Mouse (Mus musculus) adipocyte (in vitro differentiated cells): ENCODE data around the gene Cd300ld3.
A peak's percentile ranks its signal among the peaks of the same experiment; 100 is the strongest.
"Not testable (repeated sequence)": the region's sequence is repeated elsewhere in the genome, so short reads cannot be mapped to it uniquely, and the experiment has no call there.

Experiments used
- DNase-seq: peaks from one replicate; pipeline ENCODE4 v3.0.0-alpha.2; 2016; ENCODE audit warnings: low spot score

Cd300ld3 gene

DNA sequence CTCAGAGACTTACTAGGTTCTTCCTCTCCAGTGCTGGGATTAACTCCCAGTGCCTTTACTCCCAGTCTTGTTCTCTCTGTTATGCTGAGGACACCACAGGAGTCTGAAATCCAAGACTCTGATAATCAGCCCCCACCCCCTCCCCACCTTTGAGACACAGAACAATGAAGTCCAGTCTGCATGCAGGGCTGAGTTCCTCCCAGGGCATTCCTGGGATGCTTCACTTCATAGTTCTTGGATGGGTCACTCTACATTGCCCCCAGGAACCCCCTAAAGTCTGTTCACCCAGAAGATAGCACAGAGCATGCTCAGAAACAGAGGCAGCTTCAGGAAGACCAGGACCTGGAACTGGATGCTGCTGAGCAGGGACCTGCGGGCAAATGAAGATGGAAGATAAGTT lies 4.8 kb upstream of the Cd300ld3 start:
- no peak for DNase-seq

DNA sequence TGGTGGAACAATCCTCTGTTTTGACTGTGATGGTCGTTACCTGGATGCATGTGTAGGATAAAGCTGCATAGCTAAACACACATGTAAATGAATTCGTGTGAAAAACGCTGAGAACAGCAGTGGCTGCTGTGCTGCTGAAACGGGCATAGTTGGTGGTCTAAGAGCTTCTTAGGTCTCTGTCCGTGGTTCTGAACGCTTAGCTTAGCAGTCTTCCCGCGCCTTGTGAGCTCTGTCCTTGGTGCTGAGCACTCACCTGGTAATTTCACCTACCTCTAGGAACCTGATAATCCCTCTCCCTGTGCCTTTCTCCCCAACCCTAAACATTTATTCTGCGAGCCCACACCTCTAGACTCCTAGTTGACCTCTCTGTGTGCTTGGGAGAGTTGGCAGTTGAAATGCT lies 4.0 kb upstream of the Cd300ld3 start:
- peak; percentile 68 for DNase-seq

DNA sequence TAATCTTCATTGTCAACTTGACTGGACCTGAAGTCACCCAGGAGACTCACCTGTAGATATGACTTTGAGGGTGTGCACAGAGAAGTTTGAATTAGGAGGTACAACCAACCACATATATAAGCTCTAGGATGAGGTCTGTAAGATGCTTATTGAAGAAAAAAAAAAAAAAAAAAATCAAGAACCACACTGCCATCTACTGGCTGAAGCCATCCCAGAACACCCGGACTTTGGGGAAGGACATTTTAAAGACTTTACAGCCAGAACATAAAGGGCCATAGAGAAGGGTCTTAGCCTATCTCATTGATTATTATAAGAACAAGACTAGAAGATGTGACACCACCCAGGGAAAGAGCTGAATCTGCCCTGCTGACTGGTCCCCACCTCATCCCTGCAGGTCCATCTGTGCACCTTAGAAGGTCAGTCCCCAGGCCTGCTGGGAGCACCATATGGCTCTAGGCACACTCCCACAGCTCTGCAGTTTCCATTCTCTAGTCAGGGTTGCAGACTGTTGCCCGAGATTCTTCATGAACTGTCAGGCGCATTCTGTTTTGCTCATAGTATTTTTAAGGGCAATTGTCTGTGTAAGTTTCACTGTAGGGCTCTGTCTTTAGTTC lies 1.2 kb upstream of the Cd300ld3 start:
- DNase-seq = peak; percentile 25

DNA sequence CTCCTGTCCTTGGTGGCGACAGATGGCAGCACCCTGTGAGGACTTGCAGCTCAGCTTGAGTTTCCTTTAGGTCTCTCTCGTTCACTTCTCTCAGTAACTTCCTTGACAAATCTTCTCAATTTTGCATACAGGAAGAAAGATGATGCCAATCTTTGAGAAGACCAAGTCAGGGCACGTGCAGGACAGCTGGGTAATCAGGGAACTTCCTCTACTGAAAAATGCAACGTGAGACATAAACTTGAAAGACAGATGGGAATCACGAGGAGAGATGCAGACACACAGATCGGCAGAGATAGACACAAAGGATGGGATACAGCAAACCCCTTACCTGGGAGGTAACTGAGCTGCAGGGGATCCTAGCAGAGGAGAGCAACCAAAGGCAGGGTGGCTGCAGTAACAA lies 10.5 kb downstream of the Cd300ld3 start, which contains the start of gene Cd300ld5:
Gene Cd300ld5 (minus strand): TSS at position 101 of the 400 bp plus-strand sequence.
- DNase-seq = not testable (repeated sequence)

DNA sequence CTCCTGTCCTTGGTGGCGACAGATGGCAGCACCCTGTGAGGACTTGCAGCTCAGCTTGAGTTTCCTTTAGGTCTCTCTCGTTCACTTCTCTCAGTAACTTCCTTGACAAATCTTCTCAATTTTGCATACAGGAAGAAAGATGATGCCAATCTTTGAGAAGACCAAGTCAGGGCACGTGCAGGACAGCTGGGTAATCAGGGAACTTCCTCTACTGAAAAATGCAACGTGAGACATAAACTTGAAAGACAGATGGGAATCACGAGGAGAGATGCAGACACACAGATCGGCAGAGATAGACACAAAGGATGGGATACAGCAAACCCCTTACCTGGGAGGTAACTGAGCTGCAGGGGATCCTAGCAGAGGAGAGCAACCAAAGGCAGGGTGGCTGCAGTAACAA lies 21.3 kb downstream of the Cd300ld3 start, which contains the start of gene Cd300ld4:
Gene Cd300ld4 (minus strand): TSS at position 101 of the 400 bp plus-strand sequence.
- DNase-seq = not testable (repeated sequence)

DNA sequence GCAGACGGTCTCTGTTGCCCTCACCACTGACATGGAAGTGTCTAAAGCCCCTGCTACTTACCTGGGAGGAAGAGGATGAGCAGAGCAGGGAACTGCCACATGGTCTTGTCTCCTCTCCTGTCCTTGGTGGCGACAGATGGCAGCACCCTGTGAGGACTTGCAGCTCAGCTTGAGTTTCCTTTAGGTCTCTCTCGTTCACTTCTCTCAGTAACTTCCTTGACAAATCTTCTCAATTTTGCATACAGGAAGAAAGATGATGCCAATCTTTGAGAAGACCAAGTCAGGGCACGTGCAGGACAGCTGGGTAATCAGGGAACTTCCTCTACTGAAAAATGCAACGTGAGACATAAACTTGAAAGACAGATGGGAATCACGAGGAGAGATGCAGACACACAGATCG lies 32.1 kb downstream of the Cd300ld3 start, which contains the start of gene Cd300ld2:
Gene Cd300ld2 (minus strand): TSS at position 101 of the 400 bp plus-strand sequence.
- not testable (repeated sequence) for DNase-seq

DNA sequence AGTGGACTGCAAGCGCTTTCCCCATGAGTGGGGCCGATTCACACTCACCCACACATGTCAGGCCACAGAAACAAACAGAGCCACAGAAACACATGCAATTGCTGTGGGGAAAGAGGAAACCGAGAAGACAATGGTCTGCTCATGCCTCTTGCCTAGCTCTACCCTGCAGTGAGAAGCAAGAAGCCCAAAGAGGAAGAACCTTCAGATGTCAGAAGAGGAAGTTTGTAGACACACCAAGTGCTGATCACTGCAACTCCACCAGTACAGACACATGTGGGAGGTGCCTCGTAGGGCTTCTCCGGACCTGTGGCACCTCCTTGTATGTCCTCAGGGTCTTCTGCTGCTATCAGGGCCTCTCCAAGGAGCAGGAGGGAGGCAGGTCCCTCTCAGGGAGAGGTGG lies 44.1 kb downstream of the Cd300ld3 start:
- no peak for DNase-seq

DNA sequence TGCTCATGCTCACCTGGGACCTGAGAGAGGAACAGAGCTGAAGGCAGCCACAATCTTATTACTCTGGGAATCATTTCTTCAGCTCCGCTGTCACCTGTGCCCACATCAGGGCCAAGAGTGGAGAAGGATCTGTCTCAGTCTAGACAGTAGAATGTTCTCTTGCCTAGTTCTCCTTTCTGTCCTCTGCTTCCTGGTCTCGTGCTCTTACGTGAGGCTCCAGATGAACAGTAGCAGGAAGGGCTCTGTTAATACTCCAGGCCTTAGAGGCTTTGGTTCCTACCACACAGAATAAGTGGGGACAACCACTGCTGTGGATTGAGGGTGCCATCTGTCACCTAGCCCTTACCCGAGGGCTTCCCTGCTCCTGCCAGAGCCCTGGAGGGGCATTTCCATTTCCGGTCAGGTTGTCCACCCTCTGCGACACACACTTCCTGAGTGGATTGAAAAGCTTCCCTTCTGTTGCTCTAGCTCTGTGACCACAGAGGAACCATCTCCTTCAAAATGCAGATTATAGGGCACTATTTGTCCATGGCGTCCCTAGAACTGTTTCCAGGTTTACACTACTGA lies 46.7 kb downstream of the Cd300ld3 start, which contains the start of gene Cd300c2:
Gene Cd300c2 (minus strand): TSS at position 407 of the 567 bp plus-strand sequence.
- no peak for DNase-seq
